Mouse (Mus musculus) hindbrain, postnatal 0 days (tissue): ENCODE data around the gene Btbd8. TPM values are rescaled to one million over a fixed set of nuclear protein-coding genes. Genes with fewer than 3 reads are reported as not detected.

ENCODE experiments used
- ATAC-seq: fragments of 200-750 bp; cut with Nextera tagmentation; 2 replicates; pipeline ENCODE4 v1.8.0; 2017; ENCODE audit warnings: mild to moderate bottlenecking, moderate TSS enrichment, moderate library complexity
- DNase-seq: peaks from one replicate; pipeline ENCODE4 v3.0.0-alpha.2; 2015; ENCODE audit warnings: low spot score
- H3K27ac ChIP-seq: fragments of 300-500 bp; sonication (generic); 2 replicates; pipeline ENCODE4 v1.5.1; 2014; ENCODE audit warnings: mild to moderate bottlenecking
- H3K27me3 ChIP-seq: fragments of 300-500 bp; sonication (generic); 2 replicates; pipeline ENCODE4 v1.6.1; 2014; ENCODE audit warnings: low read length, mixed read lengths; ENCODE audit not compliant: insufficient read depth
- H3K36me3 ChIP-seq: fragments of 300-500 bp; sonication (generic); 2 replicates; pipeline ENCODE4 v1.6.1; 2014; ENCODE audit warnings: low read length, mixed read lengths; ENCODE audit not compliant: insufficient read depth
- H3K4me1 ChIP-seq: fragments of 300-500 bp; sonication (generic); 2 replicates; pipeline ENCODE4 v1.6.1; 2014; ENCODE audit warnings: antibody characterized with exemption, low read length, mixed read lengths; ENCODE audit not compliant: insufficient read depth
- H3K4me2 ChIP-seq: fragments of 300-500 bp; sonication (generic); 2 replicates; pipeline ENCODE4 v1.6.1; 2014; ENCODE audit warnings: low read depth, mild to moderate bottlenecking, low read length, moderate library complexity, mixed read lengths
- H3K4me3 ChIP-seq: fragments of 300-500 bp; sonication (generic); 2 replicates; pipeline ENCODE4 v1.5.1; 2014; ENCODE audit warnings: low read length
- H3K9ac ChIP-seq: fragments of 300-500 bp; sonication (generic); replicated peaks from 2 replicates; pipeline ENCODE4 v1.6.1; 2014; ENCODE audit warnings: mild to moderate bottlenecking, low read length, moderate library complexity, mixed read lengths
- H3K9me3 ChIP-seq: fragments of 300-500 bp; sonication (generic); 2 replicates; pipeline ENCODE4 v1.6.1; 2016; ENCODE audit warnings: low read length, mixed read lengths
- CTCF ChIP-seq: IDR thresholded peaks from 2 replicates; pipeline ENCODE4 v1.5.1; 2016; ENCODE audit warnings: antibody characterized with exemption, control low read depth, low read depth
- WGBS: fragments of 180-500 bp; shearing (Covaris S2); extraction: QIAGEN DNeasy Blood & Tissue Kit; methylation state at CpG from one replicate; pipeline ENCODE4 v1.1.7; 2014; 5-methylcytosine and 5-hydroxymethylcytosine counted together
- polyA plus RNA-seq: library from polyadenylated mRNA; unstranded; fragments of >200 nt; fragmentation: Nextera tagmentation; extraction: Ambion mirVana; gene quantifications from 2 replicates; pipeline ENCODE4 v1.2.1, GENCODE M21; 2015
- total RNA-seq: library from RNA; depleted of rRNA; stranded (reverse); fragments of >200 nt; gene quantifications from 2 replicates; pipeline ENCODE4 v1.2.3, GENCODE M21; 2014

Gene Btbd8
- total and polyA plus RNA-seq, 2 experiments from 2014 or later = 23.0 to 26.5 TPM

GRCm38 (mm10) chr5:107448784-107449183 is 11.0 kb downstream of the Btbd8 start:
- WGBS = 89% methylated on average over 4 of the region's 4 CpGs
- H3K27me3 ChIP-seq = no peaks in the 10 kb centered on the region
- TF ChIP-seq CTCF = no peak

GRCm38 (mm10) chr5:107449620-107450019 is 11.8 kb downstream of the Btbd8 start:
- no peaks in the 10 kb centered on the region for H3K36me3 ChIP-seq
- DNase-seq (no peak), ATAC-seq (no peak)
- no peak overlapping the region for H3K4me2 ChIP-seq
- TF ChIP-seq CTCF = no peak
- H3K4me3 ChIP-seq = no peak overlapping the region
- H3K27ac ChIP-seq = no peak overlapping the region
- WGBS = 94% methylated on average over 5 of the region's 5 CpGs
- no peak overlapping the region for H3K9ac ChIP-seq
- no peaks in the 10 kb centered on the region for H3K4me1 ChIP-seq
- H3K27me3 ChIP-seq = no peaks in the 10 kb centered on the region
- H3K9me3 ChIP-seq = no peaks in the 10 kb centered on the region

More at GRCm38 (mm10) chr5:107448784-107449183, 11.0 kb downstream of the Btbd8 start:
- DNase-seq (no peak), ATAC-seq (no peak)
- no peak overlapping the region for H3K9ac ChIP-seq
- no peak overlapping the region for H3K4me3 ChIP-seq
- no peaks in the 10 kb centered on the region for H3K4me1 ChIP-seq
- H3K9me3 ChIP-seq = no peaks in the 10 kb centered on the region
- no peak overlapping the region for H3K4me2 ChIP-seq
- H3K36me3 ChIP-seq = no peaks in the 10 kb centered on the region
- H3K27ac ChIP-seq = no peak overlapping the region

GRCm38 (mm10) chr5:107450299-107450698 is 12.5 kb downstream of the Btbd8 start:
- 95% methylated on average over 5 of the region's 5 CpGs for WGBS
- no peaks in the 10 kb centered on the region for H3K27me3 ChIP-seq
- no peak overlapping the region for H3K27ac ChIP-seq
- no peaks in the 10 kb centered on the region for H3K4me1 ChIP-seq
- no peak overlapping the region for H3K9ac ChIP-seq
- TF ChIP-seq CTCF = no peak
- DNase-seq = no peak
- ATAC-seq = no peak
- no peak overlapping the region for H3K4me3 ChIP-seq
- H3K9me3 ChIP-seq = no peaks in the 10 kb centered on the region
- no peak overlapping the region for H3K4me2 ChIP-seq
- no peaks in the 10 kb centered on the region for H3K36me3 ChIP-seq

- Histone ChIP-seq H3K4me2 (no peak overlapping the region), H3K9ac (no peak overlapping the region), H3K36me3 (no peaks in the 10 kb centered on the region), H3K9me3 (no peaks in the 10 kb centered on the region), H3K27ac (no peak overlapping the region), H3K4me3 (no peak overlapping the region), H3K4me1 (no peaks in the 10 kb centered on the region), H3K27me3 (no peaks in the 10 kb centered on the region)
- WGBS = 93% methylated on average over 4 of the region's 4 CpGs
- TF ChIP-seq CTCF = no peak
- DNase-seq (no peak), ATAC-seq (no peak)
Measured at GRCm38 (mm10) chr5:107462147-107463076, 24.6 kb downstream of the Btbd8 start.

- WGBS = 26% methylated on average over 5 of the region's 5 CpGs
- Histone ChIP-seq H3K36me3 (peaks cover 10% of the 10 kb centered on the region), H3K27me3 (no peaks in the 10 kb centered on the region), H3K4me3 (no peak overlapping the region), H3K9ac (no peak overlapping the region), H3K27ac (no peak overlapping the region), H3K4me1 (no peaks in the 10 kb centered on the region), H3K4me2 (no peak overlapping the region), H3K9me3 (no peaks in the 10 kb centered on the region)
- no peak for TF ChIP-seq CTCF
- no peak for ATAC-seq
- no peak for DNase-seq
Measured at GRCm38 (mm10) chr5:107466501-107466900, 28.7 kb downstream of the Btbd8 start.

- H3K36me3 ChIP-seq = peaks cover 10% of the 10 kb centered on the region
- WGBS = 78% methylated on average over 4 of the region's 4 CpGs
- no peaks in the 10 kb centered on the region for H3K9me3 ChIP-seq
- no peak overlapping the region for H3K4me2 ChIP-seq
- H3K4me1 ChIP-seq = no peaks in the 10 kb centered on the region
- ATAC-seq = no peak
- no peaks in the 10 kb centered on the region for H3K27me3 ChIP-seq
- H3K4me3 ChIP-seq = no peak overlapping the region
- no peak overlapping the region for H3K27ac ChIP-seq
- no peak overlapping the region for H3K9ac ChIP-seq
- no peak for TF ChIP-seq CTCF
- DNase-seq = no peak
Measured at GRCm38 (mm10) chr5:107467098-107467497, 29.3 kb downstream of the Btbd8 start.
